Mouse (Mus musculus) stomach, embryonic 15.5 days (tissue): Measurements from ENCODE around the gene Helq. TPM values are rescaled to one million over a fixed set of nuclear protein-coding genes. Genes with fewer than 3 reads are reported as not detected.

Experiments
- ATAC-seq: fragments of 200-750 bp; cut with Nextera tagmentation; 2 replicates; pipeline ENCODE4 v1.8.0; 2017; ENCODE audit warnings: low read depth, moderate number of reproducible peaks, moderate TSS enrichment; ENCODE audit not compliant: insufficient read depth, low FRiP score
- H3K27ac ChIP-seq: fragments of 300-500 bp; sonication (generic); 2 replicates; pipeline ENCODE4 v1.5.1; 2015; ENCODE audit warnings: mild to moderate bottlenecking, inconsistent platforms
- H3K27me3 ChIP-seq: fragments of 300-500 bp; sonication (generic); replicated peaks from 2 replicates; pipeline ENCODE4 v1.6.1; 2015; ENCODE audit warnings: inconsistent platforms
- H3K36me3 ChIP-seq: fragments of 300-500 bp; sonication (generic); 2 replicates; pipeline ENCODE4 v1.6.1; 2015; ENCODE audit warnings: inconsistent platforms
- H3K4me1 ChIP-seq: fragments of 300-500 bp; sonication (generic); 2 replicates; pipeline ENCODE4 v1.6.1; 2015; ENCODE audit warnings: inconsistent platforms
- H3K4me2 ChIP-seq: fragments of 300-500 bp; sonication (generic); 2 replicates; pipeline ENCODE4 v1.6.1; 2015; ENCODE audit warnings: mild to moderate bottlenecking, inconsistent platforms
- H3K4me3 ChIP-seq: fragments of 300-500 bp; sonication (generic); replicated peaks from 2 replicates; pipeline ENCODE4 v1.5.1; 2015; ENCODE audit warnings: inconsistent platforms
- H3K9ac ChIP-seq: fragments of 300-500 bp; sonication (generic); 2 replicates; pipeline ENCODE4 v1.6.1; 2015; ENCODE audit warnings: inconsistent platforms
- H3K9me3 ChIP-seq: fragments of 300-500 bp; sonication (generic); 2 replicates; pipeline ENCODE4 v1.6.1; 2016; ENCODE audit warnings: inconsistent platforms
- WGBS: fragments of 180-500 bp; shearing (Covaris S2); methylation state at CpG from one replicate; pipeline ENCODE4 v1.1.7; 2015; 5-methylcytosine and 5-hydroxymethylcytosine counted together
- polyA plus RNA-seq: library from polyadenylated mRNA; unstranded; fragments of >200 nt; fragmentation: Nextera tagmentation; extraction: Ambion mirVana; gene quantifications from 2 replicates; pipeline ENCODE4 v1.2.1, GENCODE M21; 2015

Helq gene
- polyA plus RNA-seq, 1 experiment from 2014 or later = 13.3 TPM

DNA sequence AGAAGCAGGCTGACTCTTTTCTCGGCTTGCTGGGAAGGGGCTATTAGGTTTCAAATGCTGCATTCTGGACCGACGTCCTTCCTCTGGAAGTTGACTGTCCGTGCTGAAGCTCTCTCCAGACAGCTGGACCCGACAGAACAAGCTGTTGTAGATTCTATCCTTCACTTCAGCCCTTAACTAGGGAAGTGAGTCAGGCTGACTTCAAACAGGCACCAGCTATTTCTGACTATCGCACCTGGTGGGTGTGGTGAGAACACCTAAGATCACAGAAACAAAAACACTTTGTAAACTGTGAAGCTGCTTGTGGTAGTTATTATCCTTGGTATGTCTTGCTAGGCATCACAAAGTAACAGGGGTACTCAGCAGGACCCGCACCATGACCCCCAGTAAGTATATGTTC lies 28.1 kb upstream of the Helq start:
- WGBS = 71% methylated on average over 7 of the region's 7 CpGs
- H3K4me3 ChIP-seq = no peak overlapping the region
- no peak overlapping the region for H3K9ac ChIP-seq
- H3K4me1 ChIP-seq = no peaks in the 10 kb centered on the region
- no peak overlapping the region for H3K27ac ChIP-seq
- no peak overlapping the region for H3K4me2 ChIP-seq
- no peaks in the 10 kb centered on the region for H3K36me3 ChIP-seq
- H3K9me3 ChIP-seq = no peaks in the 10 kb centered on the region
- H3K27me3 ChIP-seq = no peaks in the 10 kb centered on the region
- ATAC-seq = no peak

- no peak for ATAC-seq
- Histone ChIP-seq H3K9ac (no peak overlapping the region), H3K4me1 (no peaks in the 10 kb centered on the region), H3K27ac (no peak overlapping the region), H3K27me3 (no peaks in the 10 kb centered on the region), H3K36me3 (no peaks in the 10 kb centered on the region), H3K4me3 (no peak overlapping the region), H3K4me2 (no peak overlapping the region), H3K9me3 (no peaks in the 10 kb centered on the region)
- WGBS = 21% methylated on average over 2 of the region's 2 CpGs
Observed at GRCm38 (mm10) chr5:100825975-100826374, 27.6 kb upstream of the Helq start.

GRCm38 (mm10) chr5:100822826-100823225 lies 24.4 kb upstream of the Helq start:
- no peak for ATAC-seq
- H3K9me3 ChIP-seq = no peaks in the 10 kb centered on the region
- no peaks in the 10 kb centered on the region for H3K4me1 ChIP-seq
- H3K27ac ChIP-seq = no peak overlapping the region
- no peaks in the 10 kb centered on the region for H3K36me3 ChIP-seq
- WGBS = 80% methylated on average over 7 of the region's 7 CpGs
- H3K27me3 ChIP-seq = no peaks in the 10 kb centered on the region
- no peak overlapping the region for H3K9ac ChIP-seq
- no peak overlapping the region for H3K4me2 ChIP-seq
- H3K4me3 ChIP-seq = no peak overlapping the region

DNA sequence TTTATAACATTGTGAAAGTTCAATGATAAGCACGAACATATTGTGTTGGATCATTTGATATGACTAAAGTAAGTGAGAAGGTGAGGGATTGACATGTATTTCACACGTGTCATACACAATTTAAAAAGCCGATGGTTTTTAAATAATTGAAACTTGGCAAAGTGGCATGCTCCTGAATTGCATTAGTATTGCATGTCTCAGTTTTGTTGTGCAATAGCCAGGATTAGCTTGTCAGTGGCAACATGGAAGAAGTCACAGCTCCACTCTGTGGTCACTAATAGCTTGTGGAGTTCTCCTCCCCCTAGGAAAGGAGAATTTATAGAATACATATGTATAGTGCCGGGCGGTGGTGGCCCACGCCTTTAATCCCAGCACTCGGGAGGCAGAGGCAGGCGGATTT lies 23.0 kb upstream of the Helq start:
- Histone ChIP-seq H3K27me3 (no peaks in the 10 kb centered on the region), H3K9me3 (no peaks in the 10 kb centered on the region), H3K4me3 (no peak overlapping the region; the same call in 1 of the 2 replicates), H3K9ac (no peak overlapping the region), H3K36me3 (no peaks in the 10 kb centered on the region), H3K4me2 (peak overlapping the region; percentile 84), H3K4me1 (no peaks in the 10 kb centered on the region), H3K27ac (no peak overlapping the region)
- WGBS = 71% methylated on average over 8 of the region's 8 CpGs
- ATAC-seq = no peak

DNA sequence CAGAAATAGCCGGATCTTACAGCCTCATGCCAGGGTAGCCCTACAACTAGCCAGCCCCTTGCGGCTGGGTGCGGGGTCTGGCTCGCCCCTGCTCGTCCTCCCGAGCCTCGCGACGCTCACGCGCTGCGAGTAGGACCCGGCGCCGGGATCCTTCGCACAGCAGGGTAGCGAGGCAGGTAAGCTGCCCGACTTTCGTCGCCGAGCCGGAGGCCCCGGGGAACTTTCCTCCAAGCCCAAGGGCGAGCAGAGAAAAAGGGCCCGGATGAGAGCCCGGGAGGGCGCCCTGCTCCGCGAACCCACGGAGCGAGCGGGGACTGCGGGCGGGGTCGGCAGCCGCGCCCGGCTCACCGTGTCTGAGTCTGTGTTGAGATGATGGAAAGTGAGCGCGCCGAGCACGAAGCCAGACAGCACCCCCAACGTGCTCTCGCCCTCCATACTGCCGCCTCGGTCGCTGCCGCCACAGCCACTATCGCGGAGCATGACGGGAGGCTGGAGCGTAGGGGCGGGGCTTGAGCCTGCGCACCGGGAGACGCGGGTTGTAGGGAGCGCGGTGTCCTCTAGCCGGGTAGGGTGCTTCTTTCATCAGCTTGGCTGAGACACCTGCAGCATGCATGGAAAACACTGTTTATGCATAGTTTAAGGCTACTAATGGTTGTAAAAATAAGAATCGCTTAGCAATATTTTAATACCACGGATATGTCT lies 22.2 kb upstream of the Helq start, which contains the start of gene Abraxas1:
TSS of gene Abraxas1 (minus strand) at position 483 of the 702 bp plus-strand sequence.
- Histone ChIP-seq H3K27me3 (no peaks in the 10 kb centered on the region), H3K4me1 (no peaks in the 10 kb centered on the region), H3K9ac (peak within 1 kb of the TSS; percentile 94), H3K27ac (peak within 1 kb of the TSS; percentile 83), H3K4me2 (peak within 1 kb of the TSS; percentile 84), H3K9me3 (no peaks in the 10 kb centered on the region), H3K36me3 (no peaks in the 10 kb centered on the region), H3K4me3 (peak within 1 kb of the TSS; percentile 79)
- WGBS = under 1% methylated on average over 62 of the region's 63 CpGs
- peak; percentile 97 for ATAC-seq

DNA sequence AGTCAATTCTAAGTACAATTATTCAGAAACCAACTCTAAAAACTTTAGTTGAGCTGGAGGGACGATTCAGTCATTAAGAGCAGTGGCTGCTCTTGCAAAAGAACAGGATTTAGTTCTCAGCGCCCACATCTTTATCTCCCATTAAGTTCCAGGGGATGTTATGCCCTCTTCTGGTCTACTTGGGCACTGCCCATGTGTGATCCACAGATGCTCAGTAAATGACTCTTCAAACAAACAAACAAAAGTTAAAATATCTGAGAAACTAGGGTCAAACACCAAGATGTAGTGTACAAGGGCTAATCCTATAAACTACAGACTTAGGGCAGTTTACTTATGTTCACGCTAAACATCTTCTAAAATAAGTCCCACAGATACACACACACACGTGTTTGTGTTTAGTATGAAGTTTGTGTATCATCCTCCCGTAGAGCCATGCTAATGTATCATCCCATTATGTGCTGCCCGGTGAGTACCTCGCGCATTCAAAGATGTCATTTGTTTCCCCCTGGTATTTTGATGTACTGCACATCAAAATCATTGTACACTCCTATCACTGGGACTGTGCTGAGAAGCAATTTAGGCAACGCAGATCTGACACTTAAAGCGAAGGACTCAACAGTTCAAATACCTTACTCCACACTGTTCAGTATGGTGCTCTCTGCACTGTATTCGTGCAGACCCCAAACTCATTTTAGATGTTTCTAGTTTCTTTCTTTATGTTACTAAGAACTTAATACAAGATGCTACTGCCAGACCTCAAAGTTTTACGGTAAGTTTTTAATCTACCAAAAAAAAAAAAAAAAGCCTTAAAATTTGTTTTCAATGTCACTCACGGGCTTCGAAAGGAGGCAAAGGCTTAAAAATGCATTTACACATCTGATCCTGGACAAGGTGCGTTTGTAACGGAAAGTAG lies 21.4 kb upstream of the Helq start:
- no peak for ATAC-seq
- H3K4me2 ChIP-seq = peak overlapping the region; percentile 84

DNA sequence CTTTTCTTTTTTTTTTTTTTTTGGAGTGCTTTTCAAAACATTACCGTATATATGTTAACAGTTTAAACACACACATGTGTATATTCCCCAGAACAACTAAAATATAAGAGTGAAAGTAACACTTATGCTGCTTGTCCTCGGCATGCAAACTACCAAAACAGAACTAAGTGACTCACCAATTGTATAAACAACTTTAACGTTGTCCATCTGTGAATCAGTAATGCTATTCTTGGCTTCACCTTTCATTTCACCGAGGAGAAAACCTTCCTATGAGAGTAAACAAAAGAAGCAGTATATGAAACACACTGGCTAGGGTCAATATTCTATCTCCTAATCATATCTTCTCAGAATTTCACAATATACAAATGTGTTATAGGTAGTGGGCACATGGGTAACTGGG lies 19.9 kb upstream of the Helq start:
- Histone ChIP-seq H3K4me3 (no peak overlapping the region), H3K9ac (no peak overlapping the region), H3K36me3 (peaks cover 4% of the 10 kb centered on the region; the same call in 1 of the 2 replicates), H3K27me3 (no peaks in the 10 kb centered on the region), H3K27ac (no peak overlapping the region), H3K4me1 (no peaks in the 10 kb centered on the region), H3K9me3 (no peaks in the 10 kb centered on the region), H3K4me2 (no peak overlapping the region)
- ATAC-seq = no peak
- WGBS = 43% methylated on average over 4 of the region's 4 CpGs

More for the DNA sequence above, 21.4 kb upstream of the Helq start:
- H3K27ac ChIP-seq = 0 out of 2 replicates have a peak overlapping the region, but pooled peaks have one; percentile 83
- 27% methylated on average over 16 of the region's 16 CpGs for WGBS
- H3K9me3 ChIP-seq = no peaks in the 10 kb centered on the region
- peak overlapping the region; percentile 94 for H3K9ac ChIP-seq
- H3K4me1 ChIP-seq = no peaks in the 10 kb centered on the region
- peaks cover under 1% of the 10 kb centered on the region; the same call in 1 of the 2 replicates for H3K36me3 ChIP-seq
- peak overlapping the region; percentile 79 for H3K4me3 ChIP-seq
- no peaks in the 10 kb centered on the region for H3K27me3 ChIP-seq

DNA sequence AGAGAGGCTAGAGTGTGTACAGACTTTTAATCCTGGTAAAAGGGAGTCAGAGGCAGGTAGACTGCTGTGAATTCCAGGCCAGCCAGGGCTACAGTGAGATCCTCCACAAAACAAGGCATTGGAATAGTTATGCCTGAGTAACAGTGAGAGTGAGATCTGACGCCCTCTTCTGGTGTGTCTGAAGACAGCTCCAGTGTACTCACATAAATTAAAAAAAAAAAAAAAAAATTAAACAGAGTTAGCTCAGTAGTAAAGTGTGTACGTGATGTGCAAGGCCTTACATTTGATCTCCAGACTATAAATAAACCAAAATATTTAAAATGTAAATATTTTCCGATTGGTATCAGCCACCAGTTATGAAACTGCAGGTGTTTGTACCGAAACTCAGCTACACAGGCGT lies 4.3 kb downstream of the Helq start:
- Histone ChIP-seq H3K4me2 (no peak overlapping the region), H3K9me3 (no peaks in the 10 kb centered on the region), H3K9ac (no peak overlapping the region), H3K4me3 (no peak overlapping the region), H3K36me3 (peaks cover 23% of the 10 kb centered on the region), H3K27ac (no peak overlapping the region), H3K27me3 (no peaks in the 10 kb centered on the region), H3K4me1 (peaks cover 5% of the 10 kb centered on the region; the same call in 1 of the 2 replicates)
- WGBS = 71% methylated on average over 5 of the region's 5 CpGs
- no peak for ATAC-seq

DNA sequence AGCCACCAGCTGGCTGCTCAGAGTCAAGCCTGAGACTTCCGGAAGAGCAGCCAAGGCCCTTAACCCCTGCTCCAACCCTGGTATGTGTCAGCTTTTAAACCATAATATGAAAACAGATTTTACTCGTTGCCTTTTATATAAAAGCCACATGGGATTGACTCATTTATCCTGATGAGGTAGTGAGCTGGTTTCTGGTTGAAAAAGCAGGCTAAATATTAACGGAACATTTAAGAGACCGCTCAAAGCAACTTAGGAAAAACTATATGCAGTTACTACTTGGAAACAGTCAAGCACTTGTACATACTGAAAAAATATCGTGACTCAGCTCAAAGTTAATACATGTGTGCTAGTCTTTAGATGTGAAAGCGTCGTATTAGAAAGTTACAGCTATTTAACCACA lies 6.1 kb downstream of the Helq start:
- Histone ChIP-seq H3K4me2 (no peak overlapping the region), H3K36me3 (peaks cover 39% of the 10 kb centered on the region), H3K27me3 (no peaks in the 10 kb centered on the region), H3K27ac (no peak overlapping the region), H3K4me3 (no peak overlapping the region), H3K9ac (no peak overlapping the region), H3K9me3 (no peaks in the 10 kb centered on the region), H3K4me1 (peaks cover under 1% of the 10 kb centered on the region; the same call in 1 of the 2 replicates)
- whole genome bisulfite sequencing = 78% methylated on average over 7 of the region's 7 CpGs
- ATAC-seq = no peak

DNA sequence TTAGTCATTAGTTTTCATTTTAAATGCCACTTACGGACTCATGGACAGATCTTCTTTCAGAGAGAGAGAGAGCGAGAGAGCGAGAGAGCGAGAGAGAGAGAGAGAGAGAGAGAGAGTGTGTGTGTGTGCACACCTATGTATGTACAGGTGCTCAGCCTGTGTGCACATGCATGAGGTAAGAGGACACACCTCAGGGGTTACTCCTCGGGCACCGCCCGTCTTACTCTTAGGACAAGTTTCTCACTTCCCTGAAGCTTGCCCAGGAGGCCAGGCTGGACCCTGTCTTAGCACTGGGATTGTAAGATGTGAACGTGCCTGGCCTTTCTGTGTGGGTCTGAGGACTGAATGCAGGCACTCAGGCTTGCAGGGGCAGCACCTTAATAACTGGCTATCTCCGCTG lies 10.9 kb downstream of the Helq start:
- H3K4me1 ChIP-seq = no peaks in the 10 kb centered on the region
- H3K27ac ChIP-seq = no peak overlapping the region
- no peaks in the 10 kb centered on the region for H3K27me3 ChIP-seq
- no peak overlapping the region for H3K9ac ChIP-seq
- ATAC-seq = no peak
- no peak overlapping the region for H3K4me2 ChIP-seq
- peaks cover 37% of the 10 kb centered on the region for H3K36me3 ChIP-seq
- 92% methylated on average over 9 of the region's 9 CpGs for whole genome bisulfite sequencing
- no peak overlapping the region for H3K4me3 ChIP-seq
- H3K9me3 ChIP-seq = no peaks in the 10 kb centered on the region

DNA sequence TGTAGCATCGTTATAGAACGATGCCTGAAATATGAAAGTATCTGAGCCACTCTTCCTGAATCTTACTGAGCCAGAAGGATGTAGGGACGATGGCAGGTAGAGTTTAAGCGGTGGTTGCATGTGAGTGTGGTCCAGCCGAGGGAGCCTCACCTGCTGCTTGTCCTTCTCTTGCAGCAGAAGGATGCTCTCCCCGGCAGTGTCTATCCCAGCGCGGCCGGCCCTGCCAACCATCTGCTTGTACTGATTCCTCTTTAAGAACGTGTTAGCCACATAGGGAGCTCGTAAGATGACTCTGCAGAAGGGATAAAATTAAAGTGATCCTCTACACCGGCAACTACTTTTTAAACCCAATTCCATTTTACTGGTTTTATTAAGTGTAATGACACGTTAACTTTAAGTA lies 19.4 kb downstream of the Helq start:
- peaks cover 13% of the 10 kb centered on the region; the same call in 1 of the 2 replicates for H3K36me3 ChIP-seq
- no peak overlapping the region for H3K9ac ChIP-seq
- WGBS = 96% methylated on average over 13 of the region's 13 CpGs
- no peak for ATAC-seq
- H3K27me3 ChIP-seq = no peaks in the 10 kb centered on the region
- H3K4me1 ChIP-seq = no peaks in the 10 kb centered on the region
- H3K9me3 ChIP-seq = no peaks in the 10 kb centered on the region
- no peak overlapping the region for H3K4me3 ChIP-seq
- no peak overlapping the region for H3K4me2 ChIP-seq
- H3K27ac ChIP-seq = no peak overlapping the region

DNA sequence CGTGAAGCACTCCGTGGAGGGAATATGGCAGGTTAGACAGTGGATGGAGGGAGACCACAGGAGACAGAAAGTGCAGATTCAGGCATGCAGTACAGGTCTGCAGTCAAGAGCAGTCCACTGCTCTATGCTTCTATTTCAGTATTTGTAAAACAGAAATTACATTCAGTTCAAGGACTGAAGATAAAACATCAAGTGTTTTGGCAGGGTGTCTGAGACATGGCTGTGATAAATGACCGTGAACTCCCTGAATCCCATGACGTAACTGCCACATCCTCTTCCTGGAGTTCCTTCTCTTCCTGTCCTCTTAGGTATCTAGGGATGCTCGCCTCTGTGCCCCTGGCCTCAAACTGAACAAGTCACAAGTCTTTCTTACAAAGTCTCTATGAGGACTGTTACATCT lies 21.5 kb downstream of the Helq start:
- Histone ChIP-seq H3K4me3 (no peak overlapping the region), H3K9me3 (no peaks in the 10 kb centered on the region), H3K4me2 (no peak overlapping the region), H3K9ac (no peak overlapping the region), H3K4me1 (no peaks in the 10 kb centered on the region), H3K27me3 (no peaks in the 10 kb centered on the region), H3K27ac (no peak overlapping the region), H3K36me3 (peaks cover 7% of the 10 kb centered on the region; the same call in 1 of the 2 replicates)
- no peak for ATAC-seq
- 91% methylated on average over 5 of the region's 5 CpGs for WGBS
